Mouse (Mus musculus): ENCODE results near the gene Lmod3. TPM values are rescaled to one million over a fixed set of nuclear protein-coding genes. Genes with fewer than 3 reads are reported as not detected.

Gene Lmod3
- total and polyA plus RNA-seq, 2 experiments from 2014 or later, result 6.4 to 34.5 TPM

DNA sequence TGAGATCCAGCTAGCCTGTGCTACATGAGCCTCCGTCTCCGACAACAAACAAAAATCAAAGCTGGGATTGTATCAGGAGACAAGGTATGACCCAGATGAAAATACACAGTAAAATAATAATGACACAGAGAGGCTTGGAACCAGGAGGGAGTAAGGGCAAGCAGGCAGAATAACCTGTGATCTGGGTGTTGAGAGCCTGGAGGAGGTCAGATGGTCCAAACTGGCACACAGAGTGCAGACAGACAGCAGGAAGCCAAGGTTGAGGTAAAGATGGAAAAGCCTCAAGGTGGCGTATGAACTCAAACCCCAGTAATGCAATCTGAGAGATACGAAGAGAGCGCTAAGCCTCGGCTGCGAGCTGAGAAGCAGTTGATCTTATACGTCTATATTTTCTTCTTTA is 28.1 kb downstream of the Lmod3 start:
- H3K4me2 ChIP-seq (ENCODE audit: low read depth, low read length), result no peak overlapping the region
- no peak overlapping the region for H3K9ac ChIP-seq (replicated peaks; ENCODE audit: low read depth, low read length)
- H3K27me3 ChIP-seq (ENCODE audit: control insufficient read depth, insufficient read depth, low read length), result no peaks in the 10 kb centered on the region
- WGBS, result 89% methylated on average over 8 of the region's 8 CpGs
- no peak for DNase-seq (ENCODE audit: low spot score)
- no peak overlapping the region for H3K4me3 ChIP-seq (ENCODE audit: low read depth, low read length)
- peaks cover 8% of the 10 kb centered on the region for H3K36me3 ChIP-seq (replicated peaks; ENCODE audit: control insufficient read depth, insufficient read depth, low read length)
- no peak for TF ChIP-seq EP300 (IDR thresholded peaks at IDR 0.05; ENCODE audit: low read depth)
- no peak for TF ChIP-seq CTCF (IDR thresholded peaks at IDR 0.05; ENCODE audit: low read depth)
- ATAC-seq (ENCODE audit: insufficient read depth, low read depth), result no peak
- no peak overlapping the region for H3K27ac ChIP-seq (ENCODE audit: low read depth)
- peaks cover 27% of the 10 kb centered on the region for H3K4me1 ChIP-seq (ENCODE audit: control insufficient read depth, insufficient read depth)
- no peaks in the 10 kb centered on the region for H3K9me3 ChIP-seq (replicated peaks; ENCODE audit: control insufficient read depth, low read length)

- Histone ChIP-seq H3K27ac (ENCODE audit: low read depth) (peak overlapping the region; percentile 75), H3K27me3 (ENCODE audit: control insufficient read depth, insufficient read depth, low read length) (no peaks in the 10 kb centered on the region)
These were observed 29.0 kb downstream of the Lmod3 start for GRCm38 (mm10) chr6:97223566-97223965.

DNA sequence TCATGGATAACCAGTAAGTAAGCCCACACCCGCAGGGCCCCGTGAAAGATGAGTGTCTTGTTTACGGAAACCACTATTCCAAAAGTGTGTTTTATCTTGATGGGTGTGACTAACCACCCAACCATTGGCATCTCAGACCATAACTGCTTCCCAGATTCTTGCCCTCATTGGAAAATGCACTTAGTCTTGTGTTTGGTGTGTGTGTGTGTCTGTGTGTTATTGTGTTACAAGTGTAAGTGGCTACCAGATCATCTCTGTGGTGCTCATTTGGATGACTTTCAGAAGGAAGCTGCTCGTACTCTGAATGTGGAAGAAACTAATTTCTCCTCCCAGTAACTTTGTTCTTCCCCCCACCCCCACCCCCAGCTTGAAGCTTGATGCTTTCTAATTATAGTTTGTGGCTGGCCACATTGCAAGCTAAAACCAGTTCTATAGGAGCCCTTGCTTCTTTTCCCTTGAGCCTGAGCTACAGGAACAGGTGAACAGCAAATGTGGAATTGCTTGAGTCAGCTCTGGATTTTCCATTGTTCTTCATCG is 29.6 kb downstream of the Lmod3 start:
- DNase-seq (ENCODE audit: low spot score) (peak; percentile 76), ATAC-seq (ENCODE audit: insufficient read depth, low read depth) (no peak; the same call in 1 of the 2 replicates)
- peaks cover 27% of the 10 kb centered on the region for H3K4me1 ChIP-seq (ENCODE audit: control insufficient read depth, insufficient read depth)
- no peaks in the 10 kb centered on the region for H3K27me3 ChIP-seq (ENCODE audit: control insufficient read depth, insufficient read depth, low read length)
- 17% methylated on average over 5 of the region's 5 CpGs for WGBS
- H3K36me3 ChIP-seq (replicated peaks; ENCODE audit: control insufficient read depth, insufficient read depth, low read length), result peaks cover 6% of the 10 kb centered on the region; the same call in 1 of the 2 replicates
- no peak overlapping the region for H3K4me3 ChIP-seq (ENCODE audit: low read depth, low read length)
- peak overlapping the region; percentile 75 for H3K27ac ChIP-seq (ENCODE audit: low read depth)
- TF ChIP-seq EP300 (IDR thresholded peaks at IDR 0.05; ENCODE audit: low read depth) (no peak), CTCF (IDR thresholded peaks at IDR 0.05; ENCODE audit: low read depth) (no peak)
- no peak overlapping the region for H3K9ac ChIP-seq (replicated peaks; ENCODE audit: low read depth, low read length)
- peak overlapping the region; percentile 13 for H3K4me2 ChIP-seq (ENCODE audit: low read depth, low read length)
- no peaks in the 10 kb centered on the region for H3K9me3 ChIP-seq (replicated peaks; ENCODE audit: control insufficient read depth, low read length)

More at GRCm38 (mm10) chr6:97223566-97223965, 29.0 kb downstream of the Lmod3 start:
- DNase-seq (ENCODE audit: low spot score) (no peak), ATAC-seq (ENCODE audit: insufficient read depth, low read depth) (no peak)
- Histone ChIP-seq H3K9me3 (replicated peaks; ENCODE audit: control insufficient read depth, low read length) (no peaks in the 10 kb centered on the region), H3K4me2 (ENCODE audit: low read depth, low read length) (peak overlapping the region; percentile 13; the same call in 1 of the 2 replicates), H3K4me3 (ENCODE audit: low read depth, low read length) (no peak overlapping the region), H3K4me1 (ENCODE audit: control insufficient read depth, insufficient read depth) (peaks cover 27% of the 10 kb centered on the region), H3K36me3 (replicated peaks; ENCODE audit: control insufficient read depth, insufficient read depth, low read length) (peaks cover 6% of the 10 kb centered on the region; the same call in 1 of the 2 replicates), H3K9ac (replicated peaks; ENCODE audit: low read depth, low read length) (no peak overlapping the region)
- 66% methylated on average over 4 of the region's 4 CpGs for WGBS
- TF ChIP-seq CTCF (IDR thresholded peaks at IDR 0.05; ENCODE audit: low read depth) (no peak), EP300 (IDR thresholded peaks at IDR 0.05; ENCODE audit: low read depth) (no peak)

DNA sequence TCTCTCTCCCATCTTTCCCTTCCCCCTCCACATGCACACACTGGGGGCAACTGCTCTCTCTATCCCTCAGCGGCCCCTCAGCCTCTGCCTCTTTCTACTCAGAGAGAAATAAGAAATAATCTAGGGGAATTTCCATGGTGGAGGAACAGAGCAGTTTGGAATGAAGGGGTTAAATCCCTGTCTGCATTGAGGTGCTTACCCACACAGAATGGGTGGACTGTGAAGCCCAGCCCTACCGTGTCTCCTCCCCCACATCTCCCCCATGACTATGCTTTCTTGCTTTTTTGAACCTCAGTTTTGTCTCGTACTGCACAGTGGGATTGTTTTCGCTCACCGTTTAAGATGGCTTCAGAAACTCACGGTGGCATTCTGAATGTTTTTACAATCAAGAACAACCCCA is 30.2 kb downstream of the Lmod3 start:
- no peaks in the 10 kb centered on the region for H3K9me3 ChIP-seq (replicated peaks; ENCODE audit: control insufficient read depth, low read length)
- no peak overlapping the region for H3K4me3 ChIP-seq (ENCODE audit: low read depth, low read length)
- DNase-seq (ENCODE audit: low spot score), result no peak
- TF ChIP-seq EP300 (IDR thresholded peaks at IDR 0.05; ENCODE audit: low read depth), result no peak
- TF ChIP-seq CTCF (IDR thresholded peaks at IDR 0.05; ENCODE audit: low read depth), result no peak
- H3K27me3 ChIP-seq (ENCODE audit: control insufficient read depth, insufficient read depth, low read length), result no peaks in the 10 kb centered on the region
- H3K4me2 ChIP-seq (ENCODE audit: low read depth, low read length), result no peak overlapping the region
- peak overlapping the region; percentile 75 for H3K27ac ChIP-seq (ENCODE audit: low read depth)
- H3K9ac ChIP-seq (replicated peaks; ENCODE audit: low read depth, low read length), result no peak overlapping the region
- WGBS, result 55% methylated on average over 6 of the region's 6 CpGs
- no peak for ATAC-seq (ENCODE audit: insufficient read depth, low read depth)
- H3K36me3 ChIP-seq (replicated peaks; ENCODE audit: control insufficient read depth, insufficient read depth, low read length), result peaks cover 5% of the 10 kb centered on the region; the same call in 1 of the 2 replicates
- peaks cover 27% of the 10 kb centered on the region for H3K4me1 ChIP-seq (ENCODE audit: control insufficient read depth, insufficient read depth)

GRCm38 (mm10) chr6:97221205-97222025 is 31.1 kb downstream of the Lmod3 start:
- Histone ChIP-seq H3K27me3 (ENCODE audit: control insufficient read depth, insufficient read depth, low read length) (no peaks in the 10 kb centered on the region), H3K4me3 (ENCODE audit: low read depth, low read length) (no peak overlapping the region), H3K27ac (ENCODE audit: low read depth) (peak overlapping the region; percentile 75), H3K9me3 (replicated peaks; ENCODE audit: control insufficient read depth, low read length) (no peaks in the 10 kb centered on the region), H3K36me3 (replicated peaks; ENCODE audit: control insufficient read depth, insufficient read depth, low read length) (no peaks in the 10 kb centered on the region), H3K9ac (replicated peaks; ENCODE audit: low read depth, low read length) (no peak overlapping the region), H3K4me2 (ENCODE audit: low read depth, low read length) (no peak overlapping the region), H3K4me1 (ENCODE audit: control insufficient read depth, insufficient read depth) (peaks cover 27% of the 10 kb centered on the region)
- WGBS, result 53% methylated on average over 15 of the region's 15 CpGs
- 0 out of 2 replicates have a peak, but pooled peaks have one; percentile 18 for ATAC-seq (ENCODE audit: insufficient read depth, low read depth)
- no peak for DNase-seq (ENCODE audit: low spot score)
- TF ChIP-seq CTCF (IDR thresholded peaks at IDR 0.05; ENCODE audit: low read depth) (no peak), EP300 (IDR thresholded peaks at IDR 0.05; ENCODE audit: low read depth) (no peak)

Measured in heart, postnatal 0 days (tissue).